Mouse (Mus musculus): ENCODE results near the gene Maz. TPM values are rescaled to one million over a fixed set of nuclear protein-coding genes. Genes with fewer than 3 reads are reported as not detected.

Maz gene
- total and polyA plus RNA-seq, 3 experiments, result 234 to 540 TPM; not detected in 1

DNA sequence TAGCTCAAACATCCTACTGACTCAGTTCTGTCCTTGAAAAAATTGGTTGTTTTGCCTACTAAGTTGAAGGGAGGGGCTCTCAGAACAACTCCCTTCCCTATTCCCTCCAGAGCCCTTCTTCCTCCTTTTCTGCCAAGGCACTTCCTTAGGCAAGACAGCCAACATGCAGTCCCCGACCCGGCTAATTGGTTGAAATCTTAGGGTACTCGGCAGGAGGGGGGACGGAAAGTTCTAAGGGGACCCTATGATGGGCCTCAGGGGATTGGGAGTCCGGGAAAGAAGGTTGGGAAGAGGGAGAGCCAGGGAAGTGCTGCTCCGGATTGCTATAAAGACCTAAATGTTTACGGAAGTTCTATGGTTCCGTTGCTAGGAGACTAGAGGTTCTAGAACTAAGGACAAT lies 51.3 kb downstream of the Maz start:
- Histone ChIP-seq H3K9me3 (replicated peaks; ENCODE audit: insufficient read depth, low read length) (no peaks in the 10 kb centered on the region), H3K4me3 (ENCODE audit: control insufficient read depth in 1 of 2, insufficient read depth in 1 of 2, low read depth in 2 of 2, low read length in 2 of 2) (peak overlapping the region; percentile 37 to 42), H3K36me3 (ENCODE audit: control insufficient read depth in 1 of 2, insufficient read depth in 2 of 2, low read length in 2 of 2) (peaks cover 0 to 6% of the 10 kb centered on the region in 2 experiments; a peak in 2 of 4 replicates), H3K79me2 (ENCODE audit: control insufficient read depth, insufficient read depth, low read length, poor library complexity) (peaks cover 12% of the 10 kb centered on the region), H3K27me3 (ENCODE audit: control insufficient read depth in 1 of 2, insufficient read depth in 2 of 2, low read length in 2 of 2) (no peaks in the 10 kb centered on the region), H3K9ac (ENCODE audit: control insufficient read depth, low read depth, low read length, poor library complexity, severe bottlenecking) (peak overlapping the region; percentile 64), H3K4me1 (ENCODE audit: control insufficient read depth in 1 of 2, insufficient read depth in 2 of 2, low read length in 2 of 2) (peaks cover 0 to 11% of the 10 kb centered on the region in 2 experiments; a peak in 2 of 4 replicates), H3K27ac (ENCODE audit: control insufficient read depth, low read depth, low read length) (peak overlapping the region; percentile 4; the same call in 1 of the 2 replicates)
- TF ChIP-seq NELFE (IDR thresholded peaks at IDR 0.05; ENCODE audit: low read depth, low read length) (peak; percentile 41; the same call in 1 of the 2 replicates), ELF1 (IDR thresholded peaks at IDR 0.05; ENCODE audit: low read depth, low read length) (peak; percentile 35; the same call in 1 of the 2 replicates), POLR2AphosphoS2 (IDR thresholded peaks at IDR 0.05; ENCODE audit: low read length) (no peak), ZC3H11A (IDR thresholded peaks at IDR 0.05; ENCODE audit: low read depth, low read length) (0 out of 2 replicates have a peak, but pooled peaks have one; percentile 16)
- peak; percentile 66 for DNase-seq (ENCODE audit: low read depth, low spot score)

Other genes starting within 250 kb of the Maz start
Only the 30 nearest of the 32 such genes appear.
- gene Ppp4c, start 234.5 kb downstream of the Maz start, total RNA-seq (2012; rRNA removed), result 255 and 257 TPM in 2 replicates
- 100 to 1,000 TPM; 265 to 540 TPM for gene Ppp4c, start 234.5 kb downstream of the Maz start, polyA plus RNA-seq (2012; ENCODE audit: insufficient read depth in 1 of 2, insufficient read length in 2 of 2, low read depth in 1 of 2, low replicate concordance in 2 of 2, missing spikeins in 1 of 2)
- 1.7 TPM in 2 replicates for gene Fam57b, start 229.4 kb downstream of the Maz start, total RNA-seq (2012; rRNA removed)
- gene Fam57b, start 229.4 kb downstream of the Maz start, polyA plus RNA-seq (2012; ENCODE audit: insufficient read depth in 1 of 2, insufficient read length in 2 of 2, low read depth in 1 of 2, low replicate concordance in 2 of 2, missing spikeins in 1 of 2), result under 1 TPM in 1 of 2 experiments, not detected in 1; 0.50 TPM
- gene 4930451I11Rik, start 195.4 kb downstream of the Maz start, total RNA-seq (2012; rRNA removed), result not detected in 2 replicates
- gene 4930451I11Rik, start 195.4 kb downstream of the Maz start, polyA plus RNA-seq (2012; ENCODE audit: insufficient read depth in 1 of 2, insufficient read length in 2 of 2, low read depth in 1 of 2, low replicate concordance in 2 of 2, missing spikeins in 1 of 2), result not detected
- gene Doc2a, start 179.6 kb downstream of the Maz start, total RNA-seq (2012; rRNA removed), result 1.6 and 2.3 TPM in 2 replicates
- not detected for gene Doc2a, start 179.6 kb downstream of the Maz start, polyA plus RNA-seq (2012; ENCODE audit: insufficient read depth in 1 of 2, insufficient read length in 2 of 2, low read depth in 1 of 2, low replicate concordance in 2 of 2, missing spikeins in 1 of 2)
- 44.0 and 55.6 TPM in 2 replicates for gene Hirip3, start 165.1 kb downstream of the Maz start, total RNA-seq (2012; rRNA removed)
- 100 to 1,000 TPM in 1 of 2 experiments, not detected in 1; 137 TPM for gene Hirip3, start 165.1 kb downstream of the Maz start, polyA plus RNA-seq (2012; ENCODE audit: insufficient read depth in 1 of 2, insufficient read length in 2 of 2, low read depth in 1 of 2, low replicate concordance in 2 of 2, missing spikeins in 1 of 2)
- gene Ino80e, start 164.7 kb downstream of the Maz start, total RNA-seq (2012; rRNA removed), result 77.1 and 93.0 TPM in 2 replicates
- gene Ino80e, start 164.7 kb downstream of the Maz start, polyA plus RNA-seq (2012; ENCODE audit: insufficient read depth in 1 of 2, insufficient read length in 2 of 2, low read depth in 1 of 2, low replicate concordance in 2 of 2, missing spikeins in 1 of 2), result 100 to 1,000 TPM; 189 to 476 TPM
- gene Taok2, start 142.3 kb downstream of the Maz start, total RNA-seq (2012; rRNA removed), result 26.2 and 34.2 TPM in 2 replicates
- 10 to 100 TPM; 29.0 to 52.3 TPM for gene Taok2, start 142.3 kb downstream of the Maz start, polyA plus RNA-seq (2012; ENCODE audit: insufficient read depth in 1 of 2, insufficient read length in 2 of 2, low read depth in 1 of 2, low replicate concordance in 2 of 2, missing spikeins in 1 of 2)
- gene Tmem219, start 104.1 kb downstream of the Maz start, total RNA-seq (2012; rRNA removed), result 18.0 and 18.8 TPM in 2 replicates
- 10 to 100 TPM in 1 of 2 experiments, not detected in 1; 34.5 TPM for gene Tmem219, start 104.1 kb downstream of the Maz start, polyA plus RNA-seq (2012; ENCODE audit: insufficient read depth in 1 of 2, insufficient read length in 2 of 2, low read depth in 1 of 2, low replicate concordance in 2 of 2, missing spikeins in 1 of 2)
- gene Kctd13, start 98.2 kb downstream of the Maz start, total RNA-seq (2012; rRNA removed), result 17.7 and 18.1 TPM in 2 replicates
- gene Kctd13, start 98.2 kb downstream of the Maz start, polyA plus RNA-seq (2012; ENCODE audit: insufficient read depth in 1 of 2, insufficient read length in 2 of 2, low read depth in 1 of 2, low replicate concordance in 2 of 2, missing spikeins in 1 of 2), result 10 to 100 TPM in 1 of 2 experiments, not detected in 1; 26.2 TPM
- gene Asphd1, start 77.5 kb downstream of the Maz start, total RNA-seq (2012; rRNA removed), result 0.15 TPM in 1 of 2 replicates, not detected in the other
- under 1 TPM in 1 of 2 experiments, not detected in 1; 0.74 TPM for gene Asphd1, start 77.5 kb downstream of the Maz start, polyA plus RNA-seq (2012; ENCODE audit: insufficient read depth in 1 of 2, insufficient read length in 2 of 2, low read depth in 1 of 2, low replicate concordance in 2 of 2, missing spikeins in 1 of 2)
- 0.49 and 2.0 TPM in 2 replicates for gene Sez6l2, start 76.5 kb downstream of the Maz start, total RNA-seq (2012; rRNA removed)
- gene Sez6l2, start 76.5 kb downstream of the Maz start, polyA plus RNA-seq (2012; ENCODE audit: insufficient read depth in 1 of 2, insufficient read length in 2 of 2, low read depth in 1 of 2, low replicate concordance in 2 of 2, missing spikeins in 1 of 2), result 1 to 10 TPM in 1 of 2 experiments, not detected in 1; 6.1 TPM
- 72.5 and 98.4 TPM in 2 replicates for gene Cdipt, start 51.1 kb downstream of the Maz start, total RNA-seq (2012; rRNA removed)
- 100 to 1,000 TPM in 1 of 2 experiments, not detected in 1; 151 TPM for gene Cdipt, start 51.1 kb downstream of the Maz start, polyA plus RNA-seq (2012; ENCODE audit: insufficient read depth in 1 of 2, insufficient read length in 2 of 2, low read depth in 1 of 2, low replicate concordance in 2 of 2, missing spikeins in 1 of 2)
- gene Cdiptos, start 50.9 kb downstream of the Maz start, total RNA-seq (2012; rRNA removed), result 0.35 and 0.49 TPM in 2 replicates
- gene Cdiptos, start 50.9 kb downstream of the Maz start, polyA plus RNA-seq (2012; ENCODE audit: insufficient read depth in 1 of 2, insufficient read length in 2 of 2, low read depth in 1 of 2, low replicate concordance in 2 of 2, missing spikeins in 1 of 2), result 1 to 10 TPM in 1 of 2 experiments, not detected in 1; 1.8 TPM
- gene Mvp, start 12.4 kb downstream of the Maz start, total RNA-seq (2012; rRNA removed), result 19.4 and 19.8 TPM in 2 replicates
- 10 to 100 TPM in 1 of 2 experiments, not detected in 1; 20.6 TPM for gene Mvp, start 12.4 kb downstream of the Maz start, polyA plus RNA-seq (2012; ENCODE audit: insufficient read depth in 1 of 2, insufficient read length in 2 of 2, low read depth in 1 of 2, low replicate concordance in 2 of 2, missing spikeins in 1 of 2)
- gene Pagr1b, start 10.6 kb downstream of the Maz start, total RNA-seq (2012; rRNA removed), result 0.39 TPM in 1 of 2 replicates, not detected in the other
- gene Pagr1b, start 10.6 kb downstream of the Maz start, polyA plus RNA-seq (2012; ENCODE audit: insufficient read depth in 1 of 2, insufficient read length in 2 of 2, low read depth in 1 of 2, low replicate concordance in 2 of 2, missing spikeins in 1 of 2), result 1 to 10 TPM in 1 of 2 experiments, not detected in 1; 4.5 TPM
- gene Pagr1a, start 9.7 kb downstream of the Maz start, total RNA-seq (2012; rRNA removed), result 55.4 and 60.2 TPM in 2 replicates
- 10 to 100 TPM in 1 of 2 experiments, not detected in 1; 85.9 TPM for gene Pagr1a, start 9.7 kb downstream of the Maz start, polyA plus RNA-seq (2012; ENCODE audit: insufficient read depth in 1 of 2, insufficient read length in 2 of 2, low read depth in 1 of 2, low replicate concordance in 2 of 2, missing spikeins in 1 of 2)
- gene Gm42742, start 5.9 kb downstream of the Maz start, total RNA-seq (2012; rRNA removed), result 13.8 and 20.5 TPM in 2 replicates
- gene Gm42742, start 5.9 kb downstream of the Maz start, polyA plus RNA-seq (2012; ENCODE audit: insufficient read depth in 1 of 2, insufficient read length in 2 of 2, low read depth in 1 of 2, low replicate concordance in 2 of 2, missing spikeins in 1 of 2), result 10 to 100 TPM in 1 of 2 experiments, not detected in 1; 27.2 TPM
- gene Prrt2, start 5.8 kb downstream of the Maz start, total RNA-seq (2012; rRNA removed), result 0.12 and 0.13 TPM in 2 replicates
- gene Prrt2, start 5.8 kb downstream of the Maz start, polyA plus RNA-seq (2012; ENCODE audit: insufficient read depth in 1 of 2, insufficient read length in 2 of 2, low read depth in 1 of 2, low replicate concordance in 2 of 2, missing spikeins in 1 of 2), result 1 to 10 TPM in 1 of 2 experiments, not detected in 1; 1.4 TPM
- 57.7 and 75.7 TPM in 2 replicates for gene Kif22, start 15.4 kb upstream of the Maz start, total RNA-seq (2012; rRNA removed)
- gene Kif22, start 15.4 kb upstream of the Maz start, polyA plus RNA-seq (2012; ENCODE audit: insufficient read depth in 1 of 2, insufficient read length in 2 of 2, low read depth in 1 of 2, low replicate concordance in 2 of 2, missing spikeins in 1 of 2), result 100 to 1,000 TPM; 119 to 298 TPM
- 57.1 and 89.3 TPM in 2 replicates for gene Zg16, start 60.3 kb upstream of the Maz start, total RNA-seq (2012; rRNA removed)
- 10 to 100 TPM in 1 of 2 experiments, not detected in 1; 50.4 TPM for gene Zg16, start 60.3 kb upstream of the Maz start, polyA plus RNA-seq (2012; ENCODE audit: insufficient read depth in 1 of 2, insufficient read length in 2 of 2, low read depth in 1 of 2, low replicate concordance in 2 of 2, missing spikeins in 1 of 2)
- gene AI467606, start 64.3 kb upstream of the Maz start, total RNA-seq (2012; rRNA removed), result 51.1 and 54.9 TPM in 2 replicates
- 100 to 1,000 TPM in 1 of 2 experiments, 10 to 100 TPM in 1; 79.4 to 101 TPM for gene AI467606, start 64.3 kb upstream of the Maz start, polyA plus RNA-seq (2012; ENCODE audit: insufficient read depth in 1 of 2, insufficient read length in 2 of 2, low read depth in 1 of 2, low replicate concordance in 2 of 2, missing spikeins in 1 of 2)
- gene Qprt, start 95.2 kb upstream of the Maz start, total RNA-seq (2012; rRNA removed), result 2.5 and 2.7 TPM in 2 replicates
- 1 to 10 TPM in 1 of 2 experiments, not detected in 1; 3.7 TPM for gene Qprt, start 95.2 kb upstream of the Maz start, polyA plus RNA-seq (2012; ENCODE audit: insufficient read depth in 1 of 2, insufficient read length in 2 of 2, low read depth in 1 of 2, low replicate concordance in 2 of 2, missing spikeins in 1 of 2)
- gene Spn, start 110.8 kb upstream of the Maz start, total RNA-seq (2012; rRNA removed), result 169 and 182 TPM in 2 replicates
- 100 to 1,000 TPM; 135 to 184 TPM for gene Spn, start 110.8 kb upstream of the Maz start, polyA plus RNA-seq (2012; ENCODE audit: insufficient read depth in 1 of 2, insufficient read length in 2 of 2, low read depth in 1 of 2, low replicate concordance in 2 of 2, missing spikeins in 1 of 2)
- 55.6 and 64.8 TPM in 2 replicates for gene Cd2bp2, start 169.0 kb upstream of the Maz start, total RNA-seq (2012; rRNA removed)
- gene Cd2bp2, start 169.0 kb upstream of the Maz start, polyA plus RNA-seq (2012; ENCODE audit: insufficient read depth in 1 of 2, insufficient read length in 2 of 2, low read depth in 1 of 2, low replicate concordance in 2 of 2, missing spikeins in 1 of 2), result 10 to 100 TPM in 1 of 2 experiments, not detected in 1; 56.7 TPM
- gene Tbc1d10b, start 181.4 kb upstream of the Maz start, total RNA-seq (2012; rRNA removed), result 37.4 and 43.3 TPM in 2 replicates
- 10 to 100 TPM in 1 of 2 experiments, not detected in 1; 70.3 TPM for gene Tbc1d10b, start 181.4 kb upstream of the Maz start, polyA plus RNA-seq (2012; ENCODE audit: insufficient read depth in 1 of 2, insufficient read length in 2 of 2, low read depth in 1 of 2, low replicate concordance in 2 of 2, missing spikeins in 1 of 2)
- 8.3 and 11.2 TPM in 2 replicates for gene Mylpf, start 181.9 kb upstream of the Maz start, total RNA-seq (2012; rRNA removed)
- 1 to 10 TPM in 1 of 2 experiments, not detected in 1; 9.1 TPM for gene Mylpf, start 181.9 kb upstream of the Maz start, polyA plus RNA-seq (2012; ENCODE audit: insufficient read depth in 1 of 2, insufficient read length in 2 of 2, low read depth in 1 of 2, low replicate concordance in 2 of 2, missing spikeins in 1 of 2)
- gene Zfp553, start 206.0 kb upstream of the Maz start, total RNA-seq (2012; rRNA removed), result 13.9 and 14.6 TPM in 2 replicates
- gene Zfp553, start 206.0 kb upstream of the Maz start, polyA plus RNA-seq (2012; ENCODE audit: insufficient read depth in 1 of 2, insufficient read length in 2 of 2, low read depth in 1 of 2, low replicate concordance in 2 of 2, missing spikeins in 1 of 2), result 10 to 100 TPM in 1 of 2 experiments, not detected in 1; 19.0 TPM
- gene Sept1, start 206.1 kb upstream of the Maz start, total RNA-seq (2012; rRNA removed), result 30.6 and 41.3 TPM in 2 replicates
- 100 to 1,000 TPM in 1 of 2 experiments, not detected in 1; 116 TPM for gene Sept1, start 206.1 kb upstream of the Maz start, polyA plus RNA-seq (2012; ENCODE audit: insufficient read depth in 1 of 2, insufficient read length in 2 of 2, low read depth in 1 of 2, low replicate concordance in 2 of 2, missing spikeins in 1 of 2)
- 33.4 and 37.6 TPM in 2 replicates for gene Zfp771, start 217.2 kb upstream of the Maz start, total RNA-seq (2012; rRNA removed)
- 10 to 100 TPM in 1 of 2 experiments, not detected in 1; 58.3 TPM for gene Zfp771, start 217.2 kb upstream of the Maz start, polyA plus RNA-seq (2012; ENCODE audit: insufficient read depth in 1 of 2, insufficient read length in 2 of 2, low read depth in 1 of 2, low replicate concordance in 2 of 2, missing spikeins in 1 of 2)
- gene Dctpp1, start 233.7 kb upstream of the Maz start, total RNA-seq (2012; rRNA removed), result 238 and 253 TPM in 2 replicates
- gene Dctpp1, start 233.7 kb upstream of the Maz start, polyA plus RNA-seq (2012; ENCODE audit: insufficient read depth in 1 of 2, insufficient read length in 2 of 2, low read depth in 1 of 2, low replicate concordance in 2 of 2, missing spikeins in 1 of 2), result 100 to 1,000 TPM in 1 of 2 experiments, not detected in 1; 290 TPM